Mouse (Mus musculus) skeletal muscle tissue, adult 2 months (tissue): Measurements from ENCODE around the gene Ifi204.
A peak's percentile ranks its signal among the peaks of the same experiment; 100 is the strongest.
"Not testable (repeated sequence)": the region's sequence is repeated elsewhere in the genome, so short reads cannot be mapped to it uniquely, and the experiment has no call there.

Source experiments
- DNase-seq: peaks from one replicate; pipeline ENCODE4 v3.0.0-alpha.2; 2012; ENCODE audit warnings: low read depth, low spot score

Gene Ifi204

GRCm38 (mm10) chr1:173766848-173767617 lies at the start of gene Ifi204:
TSS of gene Ifi204 (minus strand) at chr1:173766943.
- peak; percentile 84 for DNase-seq

GRCm38 (mm10) chr1:173809294-173809693 lies 42.6 kb upstream of the Ifi204 start:
- not testable (repeated sequence) for DNase-seq

- DNase-seq, result peak; percentile 22
Observed at GRCm38 (mm10) chr1:173802689-173803281, 36.0 kb upstream of the Ifi204 start.

- not testable (repeated sequence) for DNase-seq
Observed at GRCm38 (mm10) chr1:173802207-173802606, 35.5 kb upstream of the Ifi204 start.

GRCm38 (mm10) chr1:173801791-173802190 lies 35.0 kb upstream of the Ifi204 start:
- not testable (repeated sequence) for DNase-seq

GRCm38 (mm10) chr1:173773457-173773856 lies 6.7 kb upstream of the Ifi204 start:
- not testable (repeated sequence) for DNase-seq

- not testable (repeated sequence) for DNase-seq
Observed at GRCm38 (mm10) chr1:173760032-173760431, 6.7 kb downstream of the Ifi204 start.

- peak; percentile 24 for DNase-seq
Observed at GRCm38 (mm10) chr1:173742262-173742661, 24.5 kb downstream of the Ifi204 start.

GRCm38 (mm10) chr1:173741656-173742055 lies 25.1 kb downstream of the Ifi204 start, which contains the start of gene Ifi207:
TSS of gene Ifi207 (minus strand) at chr1:173741747.
- DNase-seq, result peak; percentile 79

GRCm38 (mm10) chr1:173740537-173740936 lies 26.2 kb downstream of the Ifi204 start:
- DNase-seq, result no peak

GRCm38 (mm10) chr1:173736986-173737385 lies 29.8 kb downstream of the Ifi204 start:
- peak; percentile 13 for DNase-seq

- DNase-seq, result not testable (repeated sequence)
Observed at GRCm38 (mm10) chr1:173735015-173735414, 31.7 kb downstream of the Ifi204 start.

GRCm38 (mm10) chr1:173733219-173733618 lies 33.5 kb downstream of the Ifi204 start:
- DNase-seq, result no peak
